Mouse (Mus musculus) cerebellum, postnatal 25 days (tissue): ENCODE results near the gene Cd19.
"Not testable (repeated sequence)": the region's sequence is repeated elsewhere in the genome, so short reads cannot be mapped to it uniquely, and the experiment has no call there.

Experiments used
- DNase-seq, 2 experiments: peaks; one replicate each; pipeline ENCODE4 v3.0.0; 2021; ENCODE audit warnings: mixed read lengths in 2 of 2

Cd19 gene

DNA sequence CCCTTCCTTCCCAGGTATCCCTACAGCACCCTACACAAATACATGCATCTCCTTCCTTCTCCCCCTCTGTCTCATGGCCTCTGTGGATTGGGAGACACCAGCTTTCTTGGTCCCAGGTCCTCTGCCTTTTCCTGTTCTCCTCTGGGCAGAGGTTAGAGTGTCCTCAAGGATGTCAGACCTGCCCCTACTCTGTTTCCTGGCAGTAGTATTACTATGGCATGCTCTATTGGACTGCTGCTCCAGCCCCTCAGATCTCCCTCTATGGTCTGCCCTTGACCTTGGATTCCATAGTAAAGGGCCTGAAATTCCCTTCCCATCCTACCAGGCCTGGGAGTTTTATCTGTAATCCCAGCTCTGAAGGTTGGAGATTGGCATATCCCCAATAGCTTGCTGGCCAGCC is 15.5 kb upstream of the Cd19 start:
- DNase-seq = no peak

DNA sequence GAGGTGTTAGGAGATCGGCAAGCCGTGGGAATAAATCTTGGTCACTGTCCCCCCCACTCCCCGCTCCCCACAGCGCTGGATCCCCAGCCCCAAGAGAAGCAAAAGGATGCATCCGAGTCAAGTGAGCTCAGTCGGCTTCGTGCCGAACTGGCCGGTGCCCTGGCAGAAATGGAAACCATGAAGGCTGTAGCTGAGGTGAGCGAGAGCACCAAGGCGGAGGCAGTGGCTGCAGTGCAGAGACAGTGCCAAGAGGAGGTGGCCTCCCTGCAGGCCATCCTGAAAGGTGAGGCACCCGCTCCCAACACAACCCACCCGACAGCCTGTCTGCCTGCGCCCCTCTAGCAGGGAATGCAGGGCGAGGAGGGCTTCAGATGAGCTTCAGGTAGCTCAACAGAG is 14.8 kb upstream of the Cd19 start:
- no peak for DNase-seq

DNA sequence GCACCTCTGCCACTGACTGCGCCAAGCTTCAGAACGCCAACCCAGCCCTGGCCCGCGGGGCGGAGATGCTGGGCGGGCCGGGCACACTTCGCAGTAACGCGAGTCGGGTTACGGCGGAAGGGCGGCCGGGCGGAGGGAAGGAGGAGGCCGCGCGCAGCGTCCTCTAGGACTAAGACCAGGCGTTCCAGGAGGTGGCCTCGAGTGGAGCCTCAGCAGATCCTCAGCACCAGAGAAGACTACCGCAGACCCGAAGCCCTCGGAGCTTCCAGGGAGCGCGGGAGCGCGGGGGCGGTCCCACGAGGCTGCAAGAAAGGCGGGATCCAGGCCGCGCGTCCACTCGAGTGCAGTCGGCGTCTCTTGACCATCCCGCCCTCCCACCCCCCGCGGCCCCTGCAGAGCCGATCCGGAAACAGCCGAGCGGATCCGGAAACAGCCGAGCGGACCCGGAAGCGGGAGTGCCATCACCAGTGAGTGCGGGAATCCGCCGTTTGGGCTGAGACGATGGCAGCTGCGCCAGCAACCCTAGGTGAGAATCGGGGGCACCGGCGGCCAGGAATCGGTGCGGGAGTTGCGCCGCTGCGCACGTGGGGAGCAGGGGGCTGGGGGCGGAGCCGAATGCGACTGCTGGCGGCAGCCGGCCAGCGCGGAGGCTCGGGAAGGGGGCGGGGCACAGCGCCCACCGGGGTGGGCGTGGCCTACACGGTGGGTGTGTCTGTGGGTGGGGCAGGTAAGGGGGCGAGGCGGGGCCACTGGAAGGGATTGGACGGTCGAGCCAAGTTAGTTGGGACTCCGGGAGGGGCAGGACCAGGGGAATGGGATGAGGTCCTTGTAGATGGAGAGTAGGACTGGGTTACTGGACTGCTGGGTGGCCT is 14.2 kb upstream of the Cd19 start, which contains the start of gene Rabep2:
TSS of gene Rabep2 (plus strand) at position 129 of the 872 bp plus-strand sequence.
- DNase-seq = peak; percentile 100

DNA sequence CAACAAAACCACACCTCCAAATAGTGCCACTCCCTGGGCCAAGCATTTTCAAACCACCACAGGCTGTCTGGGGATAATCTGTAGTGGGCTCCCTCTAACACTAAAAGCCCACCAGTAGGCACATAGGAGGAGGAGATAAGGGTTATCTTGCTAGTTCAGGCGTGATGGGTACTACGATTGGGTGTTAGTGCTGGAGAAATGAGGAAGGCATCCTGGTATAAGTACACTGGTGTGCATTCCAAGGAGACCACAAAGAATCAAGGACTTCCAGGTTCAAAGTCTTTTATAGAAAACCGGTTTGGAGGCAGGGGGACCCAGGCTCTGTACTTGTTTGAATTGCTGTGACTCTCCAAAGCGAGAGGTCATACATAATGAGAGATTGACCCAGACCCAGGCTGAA is 13.5 kb upstream of the Cd19 start:
- no peak for DNase-seq

DNA sequence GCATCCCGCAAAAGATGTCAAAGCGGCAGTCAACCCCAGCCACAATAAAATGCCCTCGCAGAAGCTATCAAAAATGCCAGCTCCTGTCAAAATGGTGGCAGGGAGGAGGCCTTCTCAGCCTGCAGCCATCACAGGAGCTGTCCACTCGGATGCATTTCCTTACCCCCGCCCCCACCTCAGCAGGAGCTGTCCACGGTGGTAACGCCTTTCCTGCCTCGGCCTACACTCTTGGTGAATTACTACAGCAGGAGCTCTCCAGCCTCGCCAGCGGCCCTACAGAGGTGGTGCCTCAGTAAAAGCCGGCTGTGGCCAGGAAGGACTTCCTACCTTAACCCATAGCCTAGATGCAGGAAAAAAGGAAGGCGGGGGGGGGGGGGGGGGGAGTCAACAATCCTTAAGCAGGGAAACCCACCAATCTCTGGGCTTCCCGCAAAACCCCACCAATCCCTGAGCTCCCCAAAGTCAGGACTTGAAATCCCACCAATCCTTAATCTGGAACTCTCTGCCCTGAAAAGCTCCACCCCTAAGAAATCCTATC is 12.7 kb upstream of the Cd19 start:
- DNase-seq = no peak

DNA sequence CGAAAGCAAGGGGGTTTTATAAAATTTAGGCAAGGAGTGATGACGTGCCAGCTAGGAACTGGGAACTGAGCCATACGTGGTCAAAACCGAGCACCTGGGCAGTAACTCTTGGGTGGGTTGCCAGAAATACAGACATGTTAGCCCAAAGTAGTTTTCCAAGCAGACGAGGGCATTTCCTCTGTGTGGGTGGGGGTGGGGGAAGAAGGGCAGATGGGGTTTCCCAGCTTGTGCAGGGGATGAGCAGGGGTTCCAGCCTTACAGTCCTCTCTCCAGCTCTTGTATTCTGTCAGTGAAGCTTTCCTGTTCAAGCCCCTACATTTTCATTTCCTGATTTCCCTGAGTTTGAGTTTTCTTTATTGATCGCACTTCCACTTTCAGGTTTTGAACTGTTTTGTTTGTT is 9.5 kb upstream of the Cd19 start:
- no peak for DNase-seq

DNA sequence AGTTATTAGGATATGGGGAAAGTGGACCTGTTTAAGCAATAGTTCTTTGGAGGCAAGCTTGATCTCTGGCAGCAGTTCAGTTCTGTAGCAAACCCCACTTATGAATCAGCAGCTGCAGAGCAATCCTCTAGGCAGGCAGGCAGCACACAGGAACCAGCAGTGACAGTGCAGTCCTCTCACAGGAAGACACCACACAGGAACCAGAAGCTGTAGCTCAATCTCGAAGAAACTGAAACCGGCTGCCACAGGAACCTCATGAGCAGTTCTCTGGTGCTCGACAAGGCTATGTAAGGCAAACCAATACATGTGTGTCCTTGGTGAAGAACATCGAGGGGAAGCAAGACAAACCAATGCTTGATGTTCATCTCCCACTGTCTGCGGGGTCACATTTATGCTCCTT is 7.1 kb upstream of the Cd19 start:
- no peak for DNase-seq

DNA sequence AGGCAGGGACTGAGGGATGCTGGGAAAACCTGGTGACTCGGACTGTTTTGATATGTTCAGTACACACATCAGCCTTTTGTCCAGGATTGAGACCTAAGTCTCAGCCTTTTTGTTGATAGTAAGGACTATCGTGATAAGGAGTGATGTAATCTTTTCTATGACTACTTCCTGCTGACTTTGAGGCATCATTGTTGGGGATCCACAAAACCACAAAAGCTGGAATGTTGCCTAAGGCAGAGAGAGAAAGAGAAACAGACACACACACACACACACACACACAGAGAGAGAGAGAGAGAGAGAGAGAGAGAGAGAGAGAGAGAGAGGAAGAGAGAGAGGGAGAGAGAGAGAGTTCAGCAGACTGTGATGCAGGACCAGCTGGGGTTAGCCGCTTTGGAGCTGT is 3.8 kb upstream of the Cd19 start:
- no peak for DNase-seq

DNA sequence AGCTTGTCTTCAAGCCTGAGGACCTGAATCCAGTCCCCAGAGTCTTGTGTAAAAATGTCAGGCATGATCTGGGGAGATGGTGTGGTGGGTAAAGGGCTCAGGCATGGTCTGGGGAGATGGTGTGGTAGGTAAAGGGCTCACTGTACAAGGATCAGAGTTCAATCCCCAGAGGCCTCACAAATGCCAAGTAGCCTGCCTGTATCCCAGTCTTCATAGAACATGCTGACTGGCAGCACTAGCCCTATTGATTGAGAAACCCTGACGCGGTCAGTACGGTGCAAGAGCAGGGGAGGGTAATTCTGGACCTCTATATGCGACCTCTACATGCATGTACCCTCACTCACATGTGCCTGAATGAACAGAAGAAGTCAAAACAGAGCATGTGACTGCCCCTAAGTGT is 2.9 kb upstream of the Cd19 start:
- DNase-seq = no peak

DNA sequence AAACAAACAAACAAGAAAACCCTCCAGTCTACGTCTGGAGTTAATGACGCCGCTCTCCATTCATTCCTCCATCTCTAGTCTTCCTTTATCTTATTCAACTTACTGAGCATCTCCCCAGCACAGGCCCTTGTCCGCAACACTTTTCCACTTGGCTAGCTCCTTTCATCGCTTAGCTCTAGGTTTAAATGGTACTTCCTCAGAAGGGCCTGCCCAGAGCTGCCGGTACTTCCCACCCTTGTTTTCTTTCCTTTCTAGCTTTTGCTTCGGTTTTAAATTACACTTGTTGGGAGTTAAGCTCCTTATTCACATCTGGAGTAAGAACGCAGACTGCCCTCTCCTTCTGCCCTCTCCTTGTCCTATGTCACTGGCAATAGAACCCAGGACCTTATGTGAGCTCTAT is 2.4 kb upstream of the Cd19 start:
- no peak for DNase-seq

DNA sequence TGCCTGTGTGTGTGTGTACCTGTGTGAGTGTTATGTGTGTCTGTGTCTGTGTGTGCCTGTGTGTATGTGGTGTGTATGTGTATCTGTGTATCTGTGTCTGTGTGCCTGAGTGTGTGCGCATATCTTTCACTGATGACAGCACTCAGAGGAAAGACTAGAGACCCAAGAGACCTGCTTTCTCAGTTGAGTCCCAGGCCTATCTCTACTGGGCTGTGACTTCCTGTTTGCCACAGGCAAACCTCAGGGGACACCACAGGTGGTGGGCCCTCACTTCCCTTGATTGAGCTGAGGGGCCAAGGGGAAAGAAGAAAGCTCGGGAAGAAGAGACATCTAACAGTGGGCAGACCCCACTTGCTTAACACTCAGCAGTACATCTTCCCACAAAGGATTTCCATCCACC is 1.9 kb upstream of the Cd19 start:
- no peak for DNase-seq

DNA sequence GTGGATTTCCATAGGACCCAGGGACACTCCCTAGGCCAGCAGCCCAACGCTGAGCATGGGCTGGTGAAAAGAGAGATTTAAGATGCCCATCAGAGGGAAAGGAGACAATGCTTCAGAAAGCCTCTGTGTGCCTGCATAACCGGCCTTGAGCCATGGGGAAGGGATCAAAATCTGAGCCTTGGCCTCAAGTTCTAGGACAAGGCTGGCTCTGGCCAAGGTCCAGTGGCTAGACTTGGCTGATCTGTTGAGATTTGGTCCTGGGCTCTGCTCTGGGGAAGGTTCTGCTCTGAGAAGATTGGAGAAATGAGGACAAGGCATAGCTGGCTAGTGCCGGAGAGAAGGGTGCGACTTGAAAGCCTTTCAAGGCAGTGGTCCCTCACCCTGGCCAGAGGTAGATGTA is 3.6 kb downstream of the Cd19 start:
- DNase-seq = no peak

DNA sequence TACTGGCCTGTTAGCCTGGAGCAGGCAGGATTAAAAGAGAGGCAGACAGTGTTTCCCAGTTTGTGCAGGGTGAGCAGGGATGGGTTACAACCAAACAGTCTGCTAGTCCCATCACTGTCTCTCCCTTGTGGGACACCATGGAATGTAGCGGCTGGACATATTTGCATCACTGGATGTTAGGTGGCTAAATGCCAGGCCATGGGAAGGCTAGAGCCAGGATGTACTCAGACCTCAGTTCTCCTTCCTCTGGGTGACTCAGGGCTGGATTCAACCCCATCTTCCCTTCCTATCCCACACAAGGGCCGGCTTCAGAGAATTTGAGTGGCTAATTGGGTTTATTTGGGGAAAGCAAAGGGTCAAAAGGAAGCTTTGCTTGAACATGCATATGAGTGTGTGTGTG is 6.0 kb downstream of the Cd19 start:
- no peak for DNase-seq

DNA sequence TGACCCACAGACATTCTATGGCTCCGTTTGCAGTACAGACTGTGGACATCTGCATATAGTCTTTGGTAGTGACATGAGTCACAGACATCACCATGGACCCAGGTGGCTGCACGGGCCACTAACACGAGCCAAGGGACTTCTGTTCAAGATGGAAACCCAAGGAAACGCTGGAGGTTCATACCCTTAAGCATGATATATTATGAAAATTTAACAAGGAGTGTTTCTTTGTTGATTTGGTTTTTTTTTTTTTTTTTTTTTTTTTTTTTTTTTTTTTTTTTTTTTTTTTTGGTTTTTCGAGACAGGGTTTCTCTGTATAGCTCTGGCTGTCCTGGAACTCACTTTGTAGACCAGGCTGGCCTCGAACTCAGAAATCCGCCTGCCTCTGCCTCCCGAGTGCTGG is 12.2 kb downstream of the Cd19 start:
- not testable (repeated sequence) for DNase-seq

DNA sequence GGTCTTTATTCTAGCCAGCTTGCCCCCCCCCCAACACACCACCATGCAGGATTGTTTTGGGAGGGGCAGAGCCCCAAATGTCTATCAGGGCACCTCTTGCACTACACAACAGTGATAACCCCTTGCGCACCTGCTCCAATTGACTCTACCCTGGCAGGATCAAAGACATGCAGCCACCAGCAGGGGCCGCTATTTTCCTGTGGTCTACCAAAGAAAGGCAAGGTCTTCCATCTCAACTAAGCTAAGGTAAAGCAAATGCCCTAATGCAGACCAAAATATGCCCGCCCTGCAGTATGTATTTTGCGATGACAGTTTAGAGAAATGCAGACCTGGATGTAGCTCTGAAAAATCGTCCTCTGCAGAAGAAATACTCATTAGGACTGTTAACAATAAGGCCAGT is 15.1 kb downstream of the Cd19 start:
- DNase-seq = peak; percentile 87 to 93

DNA sequence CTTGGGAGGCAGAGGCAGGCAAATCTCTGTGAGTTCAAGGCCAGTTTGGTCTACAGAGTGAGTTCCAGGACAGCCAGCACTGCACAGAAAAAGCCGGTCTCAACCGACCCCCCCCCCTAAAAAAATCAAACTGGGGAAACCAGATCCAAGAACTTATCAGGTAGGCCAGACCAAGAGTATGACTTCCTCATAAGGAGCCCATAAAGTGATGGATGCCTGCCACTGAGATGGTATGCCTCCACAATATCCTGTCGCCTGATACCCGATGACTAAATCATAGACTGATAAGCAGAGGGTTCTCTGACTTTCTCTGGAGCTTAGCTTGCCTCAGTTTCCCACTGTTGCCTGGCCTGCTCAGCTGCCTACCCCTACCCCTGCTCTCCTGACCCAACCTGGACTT is 16.9 kb downstream of the Cd19 start:
- DNase-seq = no peak

DNA sequence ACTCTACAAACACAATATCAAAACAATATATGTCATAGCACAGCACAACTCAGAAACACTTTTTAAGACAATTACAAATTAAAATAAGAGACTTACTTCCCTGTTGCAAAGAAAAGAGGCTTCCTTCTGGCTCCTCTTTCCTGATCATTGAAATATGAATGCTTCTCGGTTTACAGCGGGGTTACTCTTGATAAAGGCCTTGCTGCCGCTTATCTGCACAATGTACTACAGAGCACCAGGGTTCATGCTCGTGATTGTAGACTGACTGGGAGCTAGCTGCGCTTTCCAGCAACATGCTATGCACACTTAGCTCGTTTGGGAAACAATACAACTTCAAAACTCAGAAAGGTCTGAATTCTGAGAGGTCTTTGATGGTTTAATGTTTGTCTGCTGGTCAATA is 17.5 kb downstream of the Cd19 start:
- no peak for DNase-seq

DNA sequence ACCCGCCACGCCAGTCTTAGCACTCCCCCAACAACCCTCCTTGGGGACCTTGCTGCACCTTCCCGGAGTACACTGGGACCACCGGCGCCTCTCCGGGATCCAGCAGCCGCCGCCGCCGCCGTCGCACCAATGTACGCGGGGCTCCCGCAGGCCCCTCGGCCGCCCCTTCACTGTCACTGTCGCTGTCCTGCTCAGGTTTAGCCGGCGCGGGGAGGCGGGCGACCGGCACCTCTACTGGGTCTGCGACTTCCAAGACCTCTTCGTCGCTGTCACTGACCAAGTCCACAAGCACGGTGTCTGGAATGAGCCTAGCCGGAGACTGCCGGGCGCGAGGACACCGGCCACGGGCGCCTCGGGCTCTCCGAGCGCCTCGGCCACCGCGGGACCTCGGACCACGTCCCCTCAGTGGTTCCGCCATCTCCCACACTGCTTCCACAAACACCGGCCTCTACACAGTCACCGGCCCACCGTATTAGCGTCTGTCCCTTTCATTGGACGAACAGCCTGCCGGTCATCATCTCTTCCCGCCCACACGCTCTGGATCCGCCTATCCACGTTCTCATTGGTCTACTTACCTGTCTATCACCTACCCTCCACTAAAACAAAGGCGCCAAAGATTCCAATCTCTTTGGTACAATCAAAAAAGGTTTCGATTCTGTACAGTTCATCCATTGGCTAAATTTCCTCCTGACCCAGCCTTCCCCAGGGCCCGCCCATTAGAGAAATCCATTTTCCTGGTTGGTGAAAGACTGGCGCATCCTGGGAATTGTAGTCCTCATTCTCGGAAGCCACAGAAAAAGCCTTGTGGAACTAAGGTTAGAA is 18.2 kb downstream of the Cd19 start, which contains the start of gene Nfatc2ip:
TSS of gene Nfatc2ip (minus strand) at position 440 of the 822 bp plus-strand sequence.
- peak; percentile 95 to 98 for DNase-seq

DNA sequence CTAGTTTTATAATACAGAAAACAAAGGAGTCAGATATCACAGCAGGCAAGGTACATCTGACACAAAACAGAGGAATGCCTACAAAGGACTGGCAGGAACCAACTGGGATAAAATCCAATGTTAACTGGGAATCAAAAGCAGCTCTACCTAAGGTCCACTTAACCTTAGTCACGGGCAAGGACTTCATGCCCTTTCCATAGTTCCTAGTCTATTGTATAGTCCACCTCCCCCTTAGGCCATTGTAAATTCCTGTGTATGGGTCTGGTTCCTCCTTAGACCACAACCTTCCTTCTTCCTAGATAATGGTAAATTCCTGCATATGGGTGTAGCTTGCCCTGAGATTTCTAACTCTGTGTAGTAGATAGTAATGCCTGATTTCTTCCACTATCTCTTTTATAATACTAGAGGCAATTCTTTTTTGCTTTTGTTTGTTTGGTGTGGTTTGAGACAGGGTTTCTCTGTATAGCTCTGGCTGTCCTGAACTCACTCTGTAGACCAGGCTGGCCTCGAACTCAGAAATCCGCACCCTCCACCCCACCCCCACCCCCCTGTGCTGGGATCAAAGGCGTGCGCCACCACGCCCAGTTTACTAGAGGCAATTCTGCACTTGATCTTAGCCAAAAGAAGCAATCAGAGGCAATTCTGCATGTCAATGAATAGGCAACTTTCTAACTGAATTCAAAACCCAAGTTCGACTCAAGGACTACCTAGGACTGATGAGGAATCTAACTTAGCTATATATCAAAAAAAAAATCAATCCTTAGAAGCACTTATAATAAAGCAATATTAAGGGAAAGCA is 22.4 kb downstream of the Cd19 start:
- not testable (repeated sequence) for DNase-seq

DNA sequence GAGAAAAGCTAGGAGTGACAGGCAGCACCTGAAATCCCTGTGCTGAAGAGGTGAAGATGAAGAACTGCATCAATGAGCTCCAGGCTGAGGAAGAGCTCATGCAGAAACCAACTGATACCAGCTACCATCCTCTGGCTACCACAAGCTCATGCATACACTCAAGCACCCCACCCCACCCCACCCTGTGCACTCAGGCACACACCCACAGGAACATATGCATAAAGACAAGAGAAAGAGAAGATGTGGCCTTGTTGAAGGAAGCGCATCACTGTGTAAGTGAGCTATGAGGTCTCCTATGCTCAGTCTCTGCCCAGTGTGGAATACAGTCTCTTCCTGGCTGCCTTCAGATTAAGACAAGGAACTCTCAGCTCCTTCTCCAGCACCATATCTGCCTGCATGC is 26.5 kb downstream of the Cd19 start:
- no peak for DNase-seq

DNA sequence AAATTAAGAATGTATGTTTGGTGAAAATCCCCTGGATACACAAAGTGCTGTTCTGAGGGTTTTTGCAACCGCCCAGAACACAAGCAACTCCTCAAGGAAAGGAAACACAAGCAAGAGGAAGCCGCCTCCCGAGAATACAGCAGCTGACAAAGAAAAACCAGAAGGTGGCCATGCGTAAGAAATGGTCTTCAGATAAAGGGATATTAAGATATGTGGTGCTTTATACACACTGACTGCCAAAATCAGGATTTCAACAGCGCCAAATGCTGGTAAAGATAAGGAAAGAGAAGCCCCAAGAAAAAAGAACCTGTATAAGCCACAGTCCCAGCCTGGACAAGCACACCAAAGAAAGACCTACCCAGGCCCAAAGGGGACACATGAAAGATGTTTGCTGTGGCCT is 31.1 kb downstream of the Cd19 start:
- no peak for DNase-seq

DNA sequence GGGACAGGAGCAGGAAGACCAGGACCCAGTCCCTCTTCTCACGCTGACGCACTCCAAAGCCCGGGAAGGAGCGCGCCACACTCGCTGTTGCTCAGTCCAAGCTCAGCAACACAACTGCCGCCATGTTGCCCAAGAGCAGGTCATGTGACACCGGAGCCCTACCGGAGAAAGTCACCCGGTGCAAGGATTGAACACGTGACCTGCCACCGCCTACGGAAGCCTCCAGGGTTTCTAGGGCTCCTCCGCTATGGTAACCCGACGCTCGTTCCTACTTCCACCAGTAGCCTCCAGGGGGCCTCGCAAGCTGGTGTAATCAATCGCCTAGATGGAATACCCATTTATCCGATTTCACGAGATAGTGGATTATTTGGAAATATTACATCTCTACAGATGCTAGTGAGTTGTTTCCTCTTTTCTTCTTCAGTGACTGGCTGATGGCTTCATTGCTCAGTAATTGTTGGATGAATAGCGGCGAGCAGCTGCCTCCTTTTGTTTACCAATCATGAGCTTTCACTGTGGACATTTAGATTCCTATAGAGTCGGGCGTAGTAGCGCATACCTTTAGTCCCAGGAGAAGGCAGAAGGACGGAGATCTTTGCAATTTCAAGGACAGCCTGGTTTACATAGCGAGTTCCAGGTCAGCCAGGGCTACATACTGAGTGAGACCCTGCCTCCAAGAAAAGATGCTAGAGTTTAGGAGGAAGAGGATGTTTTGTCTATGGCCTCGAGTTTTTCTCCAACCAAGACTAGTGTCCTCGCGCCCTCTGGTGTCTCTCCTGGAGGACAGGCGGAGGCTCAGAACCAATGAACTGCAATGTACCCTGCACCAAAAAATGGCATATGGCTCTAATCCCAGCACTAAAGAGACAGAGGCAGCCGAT is 37.2 kb downstream of the Cd19 start, which contains the start of gene Spns1:
TSS of gene Spns1 (minus strand) at position 173 of the 881 bp plus-strand sequence.
- peak; percentile 98 to 99 for DNase-seq
